Mouse (Mus musculus) telencephalon, adult 2 months (tissue): ENCODE results near the gene Slc16a10.

Source experiments
- DNase-seq: peaks from one replicate; pipeline ENCODE4 v3.0.0-alpha.2; 2011; ENCODE audit warnings: low read depth, low spot score

Slc16a10 gene

GRCm38 (mm10) chr10:40069270-40069669, 72.8 kb downstream of the Slc16a10 start:
- peak; percentile 71 for DNase-seq

GRCm38 (mm10) chr10:40068595-40068994, 73.5 kb downstream of the Slc16a10 start:
- DNase-seq, result no peak

- no peak for DNase-seq
Observed at GRCm38 (mm10) chr10:40067529-40067928, 74.5 kb downstream of the Slc16a10 start.

- DNase-seq, result no peak
Observed at GRCm38 (mm10) chr10:40067071-40067470, 75.0 kb downstream of the Slc16a10 start.

- no peak for DNase-seq
Observed at GRCm38 (mm10) chr10:40065357-40065756, 76.7 kb downstream of the Slc16a10 start.

- DNase-seq, result no peak
Observed at GRCm38 (mm10) chr10:40063291-40063890, 78.7 kb downstream of the Slc16a10 start.

- no peak for DNase-seq
Observed at GRCm38 (mm10) chr10:40062812-40063211, 79.2 kb downstream of the Slc16a10 start.

- DNase-seq, result no peak
Observed at GRCm38 (mm10) chr10:40061926-40062325, 80.1 kb downstream of the Slc16a10 start.

- DNase-seq, result no peak
Observed at GRCm38 (mm10) chr10:40058786-40059120, 83.3 kb downstream of the Slc16a10 start.

GRCm38 (mm10) chr10:40058062-40058785, 83.8 kb downstream of the Slc16a10 start:
- DNase-seq, result no peak

- DNase-seq, result no peak
Observed at GRCm38 (mm10) chr10:40057615-40058014, 84.4 kb downstream of the Slc16a10 start.

GRCm38 (mm10) chr10:40054455-40054854, 87.6 kb downstream of the Slc16a10 start:
- no peak for DNase-seq

GRCm38 (mm10) chr10:40053896-40054295, 88.2 kb downstream of the Slc16a10 start:
- DNase-seq, result no peak

- DNase-seq, result no peak
Observed at GRCm38 (mm10) chr10:40053257-40053895, 88.7 kb downstream of the Slc16a10 start.

GRCm38 (mm10) chr10:40051997-40052396, 90.1 kb downstream of the Slc16a10 start:
- no peak for DNase-seq

- no peak for DNase-seq
Observed at GRCm38 (mm10) chr10:40050763-40051162, 91.3 kb downstream of the Slc16a10 start.

- DNase-seq, result no peak
Observed at GRCm38 (mm10) chr10:40041339-40041738, 100.7 kb downstream of the Slc16a10 start.

- no peak for DNase-seq
Observed at GRCm38 (mm10) chr10:40036686-40037560, 105.1 kb downstream of the Slc16a10 start.

- no peak for DNase-seq
Observed at GRCm38 (mm10) chr10:40034956-40035355, 107.1 kb downstream of the Slc16a10 start.

- DNase-seq, result no peak
Observed at GRCm38 (mm10) chr10:40032897-40033296, 109.2 kb downstream of the Slc16a10 start.

GRCm38 (mm10) chr10:40030716-40031115, 111.3 kb downstream of the Slc16a10 start:
- no peak for DNase-seq

- no peak for DNase-seq
Observed at GRCm38 (mm10) chr10:40029610-40030009, 112.4 kb downstream of the Slc16a10 start.
